Mouse (Mus musculus) heart, adult 2 months (tissue): Measurements from ENCODE around the gene Reln. TPM values are rescaled to one million over a fixed set of nuclear protein-coding genes. Genes with fewer than 3 reads are reported as not detected.

Experiments used
- DNase-seq, 2 experiments: peaks; one replicate each; pipeline ENCODE4 v3.0.0; 2021
- H3K27ac ChIP-seq: fragments of 200-600 bp; 2 replicates; pipeline ENCODE4 v1.8.1; 2022
- H3K27me3 ChIP-seq: fragments of 200-500 bp; 2 replicates; pipeline ENCODE4 v1.6.1; 2012; ENCODE audit warnings: mild to moderate bottlenecking, low read length, inconsistent platforms, mixed read lengths; ENCODE audit not compliant: control insufficient read depth, insufficient read depth
- H3K36me3 ChIP-seq: fragments of 200-500 bp; 2 replicates; pipeline ENCODE4 v1.6.1; 2012; ENCODE audit warnings: low read length, inconsistent platforms; ENCODE audit not compliant: control insufficient read depth, insufficient read depth
- H3K4me1 ChIP-seq: fragments of 200-500 bp; 2 replicates; pipeline ENCODE4 v1.6.1; 2011; ENCODE audit warnings: low read length; ENCODE audit not compliant: control insufficient read depth, insufficient read depth
- H3K4me3 ChIP-seq: fragments of 200-600 bp; 2 replicates; pipeline ENCODE4 v1.8.1; 2022
- H3K79me2 ChIP-seq: fragments of 200-500 bp; replicated peaks from 2 replicates; pipeline ENCODE4 v1.6.1; 2012; ENCODE audit warnings: mild to moderate bottlenecking, inconsistent platforms, low read length, moderate library complexity, mixed read lengths; ENCODE audit not compliant: control insufficient read depth, insufficient read depth
- H3K9ac ChIP-seq: fragments of 200-500 bp; 2 replicates; pipeline ENCODE4 v1.6.1; 2012; ENCODE audit warnings: low read depth, mild to moderate bottlenecking, control low read depth, inconsistent platforms, low read length, mixed read lengths
- CTCF ChIP-seq: fragments of 200-600 bp; IDR thresholded peaks from 2 replicates; pipeline ENCODE4 v1.8.1; 2022; ENCODE audit warnings: antibody characterized with exemption, mild to moderate bottlenecking, moderate library complexity
- EP300 ChIP-seq: fragments of 200-500 bp; IDR thresholded peaks from 2 replicates; pipeline ENCODE4 v1.6.1; 2011; ENCODE audit warnings: low read depth, low read length, control low read depth; ENCODE audit not compliant: insufficient read depth
- POLR2A ChIP-seq: fragments of 200-500 bp; IDR thresholded peaks from 2 replicates; pipeline ENCODE4 v1.6.1; 2011; ENCODE audit warnings: mild to moderate bottlenecking, low read depth, low read length, control low read depth; ENCODE audit not compliant: insufficient read depth
- WGBS: fragments of 180-500 bp; shearing (Covaris S2); methylation state at CpG from one replicate; pipeline ENCODE4 v1.1.7; 2018; 5-methylcytosine and 5-hydroxymethylcytosine counted together
- intact Hi-C: fragments of 180-260 bp; cut with DNase I; formaldehyde crosslinking; loops from one replicate; pipeline ENCODE4 v1.15.1; 2025
- polyA plus RNA-seq: library from polyadenylated mRNA; depleted of rRNA; stranded (reverse); fragments of >200 nt; gene quantifications from 2 replicates; pipeline ENCODE4 v1.2.3, GENCODE M21; 2012
- total RNA-seq, 2 experiments: library from RNA; stranded (reverse); gene quantifications; 2 replicates each; pipeline ENCODE4 v1.2.3; 2021

Gene Reln
- total and polyA plus RNA-seq, 3 experiments, result 2.6 to 4.0 (median 2.6) TPM

DNA sequence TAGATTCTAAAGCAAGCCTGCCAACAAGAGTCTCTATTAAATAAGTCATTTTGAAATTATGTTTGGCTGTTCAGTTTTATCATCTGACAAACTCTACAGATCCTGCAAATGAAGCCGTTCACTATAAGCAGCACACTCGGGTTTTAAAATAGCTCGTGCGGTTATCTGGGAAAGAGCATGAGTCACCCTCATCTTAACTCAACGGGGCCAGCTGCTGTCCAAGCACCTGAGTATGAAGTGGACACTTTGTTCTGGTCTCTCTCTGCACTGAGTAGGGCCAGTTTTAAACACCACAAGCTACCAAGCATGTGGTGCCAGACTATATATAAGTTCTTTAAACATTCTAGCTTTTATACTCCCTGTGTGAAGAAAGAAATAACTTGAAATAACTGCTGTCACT, 168.0 kb downstream of the Reln start:
- 21% methylated on average over 5 of the region's 5 CpGs for whole genome bisulfite sequencing
- no peak overlapping the region for H3K27ac ChIP-seq
- intact Hi-C loops, result no loop called here

DNA sequence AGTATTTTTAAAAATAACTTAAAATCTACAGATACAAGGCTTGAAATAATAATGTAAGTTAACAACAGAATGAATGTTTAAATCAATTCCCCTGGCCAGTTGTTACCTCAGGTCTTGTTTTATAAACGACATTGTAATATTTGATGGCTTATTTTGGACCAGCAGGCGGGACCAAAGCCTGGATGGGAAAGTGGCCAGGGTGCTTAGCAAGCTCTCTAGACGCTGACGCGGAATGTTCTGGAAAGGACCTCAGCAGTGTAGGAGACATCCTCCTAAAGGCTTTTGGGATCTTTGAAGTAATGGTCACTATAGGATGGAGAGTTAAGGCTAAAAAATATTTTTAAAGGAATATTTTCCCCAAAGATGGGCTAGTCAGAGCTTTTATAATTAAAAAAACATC, 173.2 kb downstream of the Reln start:
- no peaks in the 10 kb centered on the region for H3K36me3 ChIP-seq
- H3K4me3 ChIP-seq, result no peak overlapping the region
- DNase-seq, result peak in 1 of 2 experiments; percentile 6
- H3K27ac ChIP-seq, result no peak overlapping the region
- 37% methylated on average over 5 of the region's 5 CpGs for WGBS
- H3K27me3 ChIP-seq, result no peaks in the 10 kb centered on the region
- H3K79me2 ChIP-seq, result no peaks in the 10 kb centered on the region
- no peak for TF ChIP-seq POLR2A
- TF ChIP-seq EP300, result no peak
- TF ChIP-seq CTCF, result no peak
- H3K9ac ChIP-seq, result no peak overlapping the region
- no peaks in the 10 kb centered on the region for H3K4me1 ChIP-seq
- intact Hi-C loops, result no loop called here

More for the DNA sequence above, 168.0 kb downstream of the Reln start:
- Histone ChIP-seq H3K4me3 (no peak overlapping the region), H3K79me2 (no peaks in the 10 kb centered on the region), H3K9ac (no peak overlapping the region), H3K27me3 (no peaks in the 10 kb centered on the region), H3K4me1 (no peaks in the 10 kb centered on the region), H3K36me3 (no peaks in the 10 kb centered on the region)
- DNase-seq, result no peak
- TF ChIP-seq EP300, result peak; percentile 71; the same call in 1 of the 2 replicates
- no peak for TF ChIP-seq POLR2A

DNA sequence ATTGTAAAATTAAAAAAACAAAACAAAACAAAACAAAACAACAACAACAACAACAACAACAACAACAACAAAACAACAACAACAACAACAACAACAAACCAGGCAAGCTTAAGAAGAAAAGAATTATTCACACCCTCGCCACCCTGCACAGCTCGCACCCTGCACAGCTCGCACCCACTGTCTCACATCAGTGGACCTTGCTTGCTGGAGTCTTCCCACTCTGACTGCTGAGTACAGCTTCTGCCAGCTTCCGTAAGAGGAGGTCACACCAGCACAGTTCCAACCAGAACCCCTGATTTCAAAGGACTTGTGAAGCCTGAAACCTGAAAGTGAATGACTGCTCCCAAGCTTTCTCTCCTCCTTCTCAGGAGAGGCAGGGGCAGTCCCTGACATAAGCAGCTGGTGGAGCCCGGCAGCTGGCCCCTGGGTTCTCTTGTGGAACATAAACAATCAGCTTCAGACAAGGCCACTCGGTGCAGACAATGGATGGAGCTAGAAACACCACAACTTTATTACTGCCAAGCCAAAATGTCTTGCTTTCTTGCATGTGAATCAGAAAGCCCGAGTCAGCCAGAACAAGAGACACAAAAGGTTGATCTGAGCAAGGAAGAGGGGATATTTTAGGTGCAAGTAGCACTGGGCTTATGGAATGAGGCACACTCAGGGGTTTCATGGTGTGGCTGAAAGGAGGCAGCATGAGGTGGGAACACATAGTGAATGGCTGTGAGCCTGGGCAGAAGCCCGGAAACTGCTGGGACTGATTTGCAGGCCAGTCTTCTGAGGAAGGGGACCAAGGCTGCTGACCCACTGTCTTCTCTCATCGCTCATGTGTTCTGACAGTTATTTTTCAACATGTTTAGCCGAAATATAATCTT, 180.2 kb downstream of the Reln start:
- H3K27ac ChIP-seq, result no peak overlapping the region
- no peaks in the 10 kb centered on the region for H3K4me1 ChIP-seq
- H3K9ac ChIP-seq, result no peak overlapping the region
- no peak for DNase-seq
- no peak overlapping the region for H3K4me3 ChIP-seq
- WGBS, result 61% methylated on average over 10 of the region's 10 CpGs
- TF ChIP-seq EP300 (no peak), CTCF (no peak), POLR2A (no peak)
- intact Hi-C loops, result no loop called here
- no peaks in the 10 kb centered on the region for H3K27me3 ChIP-seq
- H3K79me2 ChIP-seq, result no peaks in the 10 kb centered on the region
- no peaks in the 10 kb centered on the region for H3K36me3 ChIP-seq

- Histone ChIP-seq H3K79me2 (no peaks in the 10 kb centered on the region), H3K27ac (no peak overlapping the region), H3K9ac (no peak overlapping the region), H3K36me3 (no peaks in the 10 kb centered on the region), H3K27me3 (no peaks in the 10 kb centered on the region), H3K4me3 (no peak overlapping the region), H3K4me1 (no peaks in the 10 kb centered on the region)
- WGBS, result 54% methylated on average over 2 of the region's 2 CpGs
- TF ChIP-seq EP300 (no peak), CTCF (no peak), POLR2A (no peak)
- DNase-seq, result no peak
- intact Hi-C loops, result no loop called here
These were observed 183.6 kb downstream of the Reln start for GRCm38 (mm10) chr5:22160935-22161334.

DNA sequence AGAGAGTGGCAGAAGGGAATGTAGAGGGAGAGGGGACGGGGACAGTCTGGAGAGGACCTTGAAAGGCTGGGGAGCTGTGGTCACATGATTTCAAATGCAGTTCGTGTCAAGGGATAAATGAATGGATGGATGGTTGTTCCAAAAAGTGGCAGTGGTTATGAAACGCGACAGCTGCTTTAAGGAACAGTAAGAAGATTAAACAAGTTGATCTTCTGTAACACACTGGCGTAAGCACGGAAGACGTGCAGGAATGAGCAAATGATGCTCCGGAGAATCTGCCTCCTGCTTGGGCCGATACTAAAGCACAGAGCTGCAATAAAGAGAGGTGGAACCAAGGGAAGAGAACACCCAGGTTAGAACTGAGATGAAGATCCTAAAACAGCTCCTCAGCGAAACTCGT, 185.7 kb downstream of the Reln start:
- Histone ChIP-seq H3K27ac (no peak overlapping the region), H3K9ac (no peak overlapping the region), H3K36me3 (no peaks in the 10 kb centered on the region), H3K79me2 (no peaks in the 10 kb centered on the region), H3K4me1 (no peaks in the 10 kb centered on the region), H3K27me3 (no peaks in the 10 kb centered on the region), H3K4me3 (no peak overlapping the region)
- no peak for TF ChIP-seq CTCF
- no peak for TF ChIP-seq POLR2A
- TF ChIP-seq EP300, result no peak
- intact Hi-C loops, result no loop called here
- DNase-seq, result no peak
- 86% methylated on average over 11 of the region's 11 CpGs for WGBS

DNA sequence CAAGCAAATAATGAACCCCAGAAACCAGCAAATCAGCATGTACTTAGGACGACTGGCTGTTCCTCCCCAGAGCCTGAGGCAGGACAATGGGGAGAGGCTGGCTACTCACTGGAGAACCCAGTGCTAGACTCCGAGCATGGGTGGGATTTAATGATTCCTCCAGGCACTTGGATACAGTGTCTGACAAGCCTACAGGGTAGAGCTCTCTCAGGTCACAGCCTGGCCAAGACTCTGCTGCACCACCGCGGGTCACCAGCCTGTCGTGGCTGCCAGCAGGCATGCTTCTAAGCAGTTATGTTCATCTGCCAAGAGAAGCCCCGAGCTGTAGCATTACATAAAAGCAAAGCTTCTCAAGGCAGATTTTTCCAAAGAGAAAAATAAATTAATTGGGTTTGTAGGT, 190.9 kb downstream of the Reln start:
- DNase-seq, result no peak
- no peaks in the 10 kb centered on the region for H3K36me3 ChIP-seq
- TF ChIP-seq EP300 (no peak), POLR2A (no peak), CTCF (no peak)
- no peak overlapping the region for H3K9ac ChIP-seq
- no peaks in the 10 kb centered on the region for H3K79me2 ChIP-seq
- H3K27me3 ChIP-seq, result no peaks in the 10 kb centered on the region
- H3K27ac ChIP-seq, result no peak overlapping the region
- no peaks in the 10 kb centered on the region for H3K4me1 ChIP-seq
- 42% methylated on average over 6 of the region's 6 CpGs for WGBS
- no peak overlapping the region for H3K4me3 ChIP-seq
- intact Hi-C loops, result no loop called here
